Mouse (Mus musculus) limb, embryonic 12.5 days (tissue): ENCODE results near the gene a. TPM values are rescaled to one million over a fixed set of nuclear protein-coding genes. Genes with fewer than 3 reads are reported as not detected.
A peak's percentile ranks its signal among the peaks of the same experiment; 100 is the strongest.

Experiments used
- ATAC-seq: fragments of 200-750 bp; cut with Nextera tagmentation; 2 replicates; pipeline ENCODE4 v1.8.0; 2017; ENCODE audit warnings: low read depth, moderate TSS enrichment; ENCODE audit not compliant: insufficient number of reproducible peaks, insufficient read depth, low FRiP score, low TSS enrichment
- H3K27ac ChIP-seq: fragments of 300-500 bp; sonication (generic); 2 replicates; pipeline ENCODE4 v1.5.1; 2016; ENCODE audit warnings: mild to moderate bottlenecking, moderate library complexity
- H3K27me3 ChIP-seq: fragments of 300-500 bp; sonication (generic); 2 replicates; pipeline ENCODE4 v1.6.1; 2016; ENCODE audit warnings: mild to moderate bottlenecking, moderate library complexity
- H3K36me3 ChIP-seq: fragments of 300-500 bp; sonication (generic); 2 replicates; pipeline ENCODE4 v1.6.1; 2016; ENCODE audit warnings: mild to moderate bottlenecking, moderate library complexity
- H3K4me1 ChIP-seq: fragments of 300-500 bp; sonication (generic); replicated peaks from 2 replicates; pipeline ENCODE4 v1.6.1; 2016
- H3K4me2 ChIP-seq: fragments of 300-500 bp; sonication (generic); 2 replicates; pipeline ENCODE4 v1.6.1; 2016; ENCODE audit warnings: mild to moderate bottlenecking, moderate library complexity
- H3K4me3 ChIP-seq: fragments of 300-500 bp; sonication (generic); replicated peaks from 2 replicates; pipeline ENCODE4 v1.5.1; 2016; ENCODE audit warnings: mild to moderate bottlenecking
- H3K9ac ChIP-seq: fragments of 300-500 bp; sonication (generic); replicated peaks from 2 replicates; pipeline ENCODE4 v1.6.1; 2016; ENCODE audit warnings: mild to moderate bottlenecking, moderate library complexity
- H3K9me3 ChIP-seq: fragments of 300-500 bp; sonication (generic); 2 replicates; pipeline ENCODE4 v1.6.1; 2016; ENCODE audit warnings: mild to moderate bottlenecking, moderate library complexity
- WGBS: fragments of 180-500 bp; shearing (Covaris S2); methylation state at CpG from one replicate; pipeline ENCODE4 v1.1.7; 2016; 5-methylcytosine and 5-hydroxymethylcytosine counted together
- polyA plus RNA-seq: library from polyadenylated mRNA; unstranded; fragments of >200 nt; fragmentation: Nextera tagmentation; extraction: Ambion mirVana; gene quantifications from 2 replicates; pipeline ENCODE4 v1.2.1, GENCODE M21; 2016

The a gene
- polyA plus RNA-seq, 1 experiment from 2014 or later = 10.9 TPM

- Histone ChIP-seq H3K4me2 (no peak overlapping the region), H3K4me3 (no peak overlapping the region), H3K4me1 (peaks cover 22% of the 10 kb centered on the region), H3K36me3 (peaks cover 16% of the 10 kb centered on the region), H3K27ac (no peak overlapping the region; the same call in 1 of the 2 replicates), H3K27me3 (no peaks in the 10 kb centered on the region), H3K9me3 (no peaks in the 10 kb centered on the region), H3K9ac (no peak overlapping the region)
- WGBS = 84% methylated on average over 5 of the region's 5 CpGs
- no peak for ATAC-seq
Observed at GRCm38 (mm10) chr2:155056076-155056578, 264.9 kb downstream of the a start.

- no peaks in the 10 kb centered on the region for H3K9me3 ChIP-seq
- 65% methylated on average over 1 of the region's 1 CpGs for WGBS
- no peak overlapping the region for H3K27ac ChIP-seq
- no peaks in the 10 kb centered on the region for H3K27me3 ChIP-seq
- H3K9ac ChIP-seq = no peak overlapping the region
- peaks cover 13% of the 10 kb centered on the region for H3K4me1 ChIP-seq
- no peak for ATAC-seq
- H3K4me2 ChIP-seq = no peak overlapping the region
- H3K4me3 ChIP-seq = no peak overlapping the region
- peaks cover 28% of the 10 kb centered on the region for H3K36me3 ChIP-seq
Observed at GRCm38 (mm10) chr2:155057361-155057760, 266.2 kb downstream of the a start.

- no peak overlapping the region for H3K4me2 ChIP-seq
- no peaks in the 10 kb centered on the region for H3K9me3 ChIP-seq
- no peak overlapping the region for H3K4me3 ChIP-seq
- H3K9ac ChIP-seq = no peak overlapping the region
- H3K27ac ChIP-seq = no peak overlapping the region
- no peak for ATAC-seq
- H3K36me3 ChIP-seq = peaks cover 26% of the 10 kb centered on the region
- H3K4me1 ChIP-seq = peaks cover 26% of the 10 kb centered on the region
- 94% methylated on average over 9 of the region's 9 CpGs for WGBS
- H3K27me3 ChIP-seq = no peaks in the 10 kb centered on the region
Observed at GRCm38 (mm10) chr2:155071027-155071426, 279.8 kb downstream of the a start.

GRCm38 (mm10) chr2:155072353-155073145, 281.3 kb downstream of the a start:
- Histone ChIP-seq H3K4me1 (peaks cover 26% of the 10 kb centered on the region), H3K9me3 (no peaks in the 10 kb centered on the region), H3K9ac (no peak overlapping the region), H3K36me3 (peaks cover 11% of the 10 kb centered on the region), H3K4me2 (peak overlapping the region; percentile 70), H3K4me3 (peak overlapping the region; percentile 69; the same call in 1 of the 2 replicates), H3K27ac (no peak overlapping the region), H3K27me3 (no peaks in the 10 kb centered on the region)
- WGBS = 82% methylated on average over 8 of the region's 8 CpGs
- no peak for ATAC-seq

GRCm38 (mm10) chr2:155073347-155073746, 282.1 kb downstream of the a start:
- 15% methylated on average over 3 of the region's 3 CpGs for WGBS
- no peak for ATAC-seq
- H3K4me2 ChIP-seq = peak overlapping the region; percentile 70
- peak overlapping the region; percentile 69 for H3K4me3 ChIP-seq
- H3K27ac ChIP-seq = peak overlapping the region; percentile 88; the same call in 1 of the 2 replicates
- peak overlapping the region; percentile 82 for H3K9ac ChIP-seq
- H3K4me1 ChIP-seq = peaks cover 26% of the 10 kb centered on the region
- peaks cover 3% of the 10 kb centered on the region for H3K36me3 ChIP-seq
- H3K27me3 ChIP-seq = no peaks in the 10 kb centered on the region
- H3K9me3 ChIP-seq = no peaks in the 10 kb centered on the region

- no peaks in the 10 kb centered on the region; the same call in 1 of the 2 replicates for H3K36me3 ChIP-seq
- H3K27ac ChIP-seq = peak within 1 kb of the TSS; percentile 88
- ATAC-seq = peak; percentile 95
- H3K4me1 ChIP-seq = peaks cover 26% of the 10 kb centered on the region
- no peaks in the 10 kb centered on the region for H3K9me3 ChIP-seq
- WGBS = under 1% methylated on average over 56 of the region's 56 CpGs
- peak within 1 kb of the TSS; percentile 69 for H3K4me3 ChIP-seq
- no peaks in the 10 kb centered on the region for H3K27me3 ChIP-seq
- H3K4me2 ChIP-seq = peak within 1 kb of the TSS; percentile 70
- H3K9ac ChIP-seq = peak within 1 kb of the TSS; percentile 82
Observed at GRCm38 (mm10) chr2:155073978-155074765, 283.0 kb downstream of the a start, which contains the start of gene Ahcy. Ahcy (minus strand) TSS chr2:155074497.

- Histone ChIP-seq H3K9me3 (no peaks in the 10 kb centered on the region), H3K4me2 (peak overlapping the region; percentile 70), H3K27me3 (no peaks in the 10 kb centered on the region), H3K9ac (peak overlapping the region; percentile 82), H3K36me3 (no peaks in the 10 kb centered on the region), H3K4me3 (peak overlapping the region; percentile 69), H3K4me1 (peaks cover 26% of the 10 kb centered on the region), H3K27ac (peak overlapping the region; percentile 88)
- WGBS = 9% methylated on average over 12 of the region's 12 CpGs
- peak; percentile 28; the same call in 1 of the 2 replicates for ATAC-seq
Observed at GRCm38 (mm10) chr2:155074766-155075330, 283.6 kb downstream of the a start.

GRCm38 (mm10) chr2:155075649-155076048, 284.4 kb downstream of the a start:
- H3K27me3 ChIP-seq = no peaks in the 10 kb centered on the region
- no peak for ATAC-seq
- H3K4me2 ChIP-seq = no peak overlapping the region
- no peaks in the 10 kb centered on the region for H3K9me3 ChIP-seq
- no peak overlapping the region for H3K9ac ChIP-seq
- H3K36me3 ChIP-seq = no peaks in the 10 kb centered on the region
- no peak overlapping the region for H3K4me3 ChIP-seq
- H3K4me1 ChIP-seq = peaks cover 26% of the 10 kb centered on the region
- no peak overlapping the region for H3K27ac ChIP-seq
- WGBS = 80% methylated on average over 6 of the region's 6 CpGs

- Histone ChIP-seq H3K4me2 (no peak overlapping the region), H3K4me1 (peaks cover 7% of the 10 kb centered on the region)
Observed at GRCm38 (mm10) chr2:155079500-155080178, 288.4 kb downstream of the a start.

GRCm38 (mm10) chr2:155080179-155080530, 289.0 kb downstream of the a start:
- peaks cover 2% of the 10 kb centered on the region for H3K4me1 ChIP-seq
- no peaks in the 10 kb centered on the region for H3K36me3 ChIP-seq
- H3K9me3 ChIP-seq = no peaks in the 10 kb centered on the region
- H3K4me2 ChIP-seq = no peak overlapping the region
- H3K27me3 ChIP-seq = no peaks in the 10 kb centered on the region
- WGBS = 65% methylated on average over 4 of the region's 4 CpGs
- H3K4me3 ChIP-seq = no peak overlapping the region
- H3K27ac ChIP-seq = no peak overlapping the region
- ATAC-seq = no peak
- no peak overlapping the region for H3K9ac ChIP-seq

More at GRCm38 (mm10) chr2:155079500-155080178, 288.4 kb downstream of the a start:
- WGBS = 41% methylated on average over 7 of the region's 7 CpGs
- no peak overlapping the region for H3K27ac ChIP-seq
- H3K9me3 ChIP-seq = no peaks in the 10 kb centered on the region
- H3K9ac ChIP-seq = no peak overlapping the region
- H3K36me3 ChIP-seq = no peaks in the 10 kb centered on the region
- no peak overlapping the region for H3K4me3 ChIP-seq
- ATAC-seq = no peak
- no peaks in the 10 kb centered on the region for H3K27me3 ChIP-seq
